Mouse (Mus musculus) liver, embryonic 15.5 days (tissue): Measurements from ENCODE around the gene Tat. TPM values are rescaled to one million over a fixed set of nuclear protein-coding genes. Genes with fewer than 3 reads are reported as not detected.

Experiments
- ATAC-seq: fragments of 200-750 bp; cut with Nextera tagmentation; 2 replicates; pipeline ENCODE4 v1.8.0; 2017; ENCODE audit warnings: moderate number of reproducible peaks, mild to moderate bottlenecking, moderate library complexity; ENCODE audit not compliant: insufficient read depth
- H3K27ac ChIP-seq: fragments of 300-500 bp; sonication (generic); replicated peaks from 2 replicates; pipeline ENCODE4 v1.5.1; 2015; ENCODE audit warnings: mild to moderate bottlenecking, inconsistent platforms
- H3K27me3 ChIP-seq: fragments of 300-500 bp; sonication (generic); 2 replicates; pipeline ENCODE4 v1.6.1; 2015; ENCODE audit warnings: mild to moderate bottlenecking, inconsistent platforms
- H3K36me3 ChIP-seq: fragments of 300-500 bp; sonication (generic); replicated peaks from 2 replicates; pipeline ENCODE4 v1.6.1; 2015; ENCODE audit warnings: moderate library complexity, mild to moderate bottlenecking, inconsistent platforms
- H3K4me1 ChIP-seq: fragments of 300-500 bp; sonication (generic); replicated peaks from 2 replicates; pipeline ENCODE4 v1.6.1; 2015; ENCODE audit warnings: inconsistent platforms
- H3K4me2 ChIP-seq: fragments of 300-500 bp; sonication (generic); 2 replicates; pipeline ENCODE4 v1.6.1; 2015; ENCODE audit warnings: moderate library complexity, mild to moderate bottlenecking, inconsistent platforms
- H3K4me3 ChIP-seq: fragments of 300-500 bp; sonication (generic); replicated peaks from 2 replicates; pipeline ENCODE4 v1.5.1; 2015; ENCODE audit warnings: mild to moderate bottlenecking, inconsistent platforms
- H3K9ac ChIP-seq: fragments of 300-500 bp; sonication (generic); 2 replicates; pipeline ENCODE4 v1.6.1; 2015; ENCODE audit warnings: moderate library complexity, mild to moderate bottlenecking, inconsistent platforms
- H3K9me3 ChIP-seq: fragments of 300-500 bp; sonication (generic); replicated peaks from 2 replicates; pipeline ENCODE4 v1.6.1; 2016; ENCODE audit warnings: inconsistent platforms
- WGBS: fragments of 180-500 bp; shearing (Covaris S2); methylation state at CpG from one replicate; pipeline ENCODE4 v1.1.7; 2015; ENCODE audit warnings: mixed read lengths; ENCODE audit not compliant: insufficient replicate concordance; 5-methylcytosine and 5-hydroxymethylcytosine counted together
- polyA plus RNA-seq: library from polyadenylated mRNA; unstranded; fragments of >200 nt; fragmentation: Nextera tagmentation; extraction: Ambion mirVana; gene quantifications from 2 replicates; pipeline ENCODE4 v1.2.1, GENCODE M21; 2015

Tat gene
- polyA plus RNA-seq, 1 experiment from 2014 or later: 0.25 TPM

GRCm38 (mm10) chr8:109983944-109984343, 6.3 kb upstream of the Tat start:
- H3K27ac ChIP-seq: no peak overlapping the region
- no peak overlapping the region for H3K4me2 ChIP-seq
- H3K27me3 ChIP-seq: no peaks in the 10 kb centered on the region
- H3K36me3 ChIP-seq: no peaks in the 10 kb centered on the region
- no peak overlapping the region for H3K9ac ChIP-seq
- no peaks in the 10 kb centered on the region for H3K9me3 ChIP-seq
- no peaks in the 10 kb centered on the region for H3K4me1 ChIP-seq
- H3K4me3 ChIP-seq: no peak overlapping the region
- ATAC-seq: no peak
- WGBS: 44% methylated on average over 5 of the region's 5 CpGs

GRCm38 (mm10) chr8:109986384-109986783, 3.9 kb upstream of the Tat start:
- 44% methylated on average over 7 of the region's 7 CpGs for WGBS
- Histone ChIP-seq H3K4me2 (no peak overlapping the region), H3K27me3 (no peaks in the 10 kb centered on the region), H3K27ac (no peak overlapping the region), H3K4me3 (no peak overlapping the region), H3K9ac (no peak overlapping the region), H3K9me3 (no peaks in the 10 kb centered on the region), H3K36me3 (no peaks in the 10 kb centered on the region), H3K4me1 (no peaks in the 10 kb centered on the region)
- no peak for ATAC-seq

GRCm38 (mm10) chr8:109987776-109988175, 2.5 kb upstream of the Tat start:
- H3K4me1 ChIP-seq: no peaks in the 10 kb centered on the region
- H3K4me3 ChIP-seq: no peak overlapping the region
- H3K9ac ChIP-seq: no peak overlapping the region
- H3K36me3 ChIP-seq: no peaks in the 10 kb centered on the region
- no peaks in the 10 kb centered on the region for H3K27me3 ChIP-seq
- no peaks in the 10 kb centered on the region for H3K9me3 ChIP-seq
- H3K27ac ChIP-seq: no peak overlapping the region
- H3K4me2 ChIP-seq: no peak overlapping the region
- WGBS: 63% methylated on average over 7 of the region's 7 CpGs
- ATAC-seq: no peak

- Histone ChIP-seq H3K36me3 (no peaks in the 10 kb centered on the region), H3K4me2 (no peak overlapping the region), H3K4me1 (no peaks in the 10 kb centered on the region), H3K9ac (no peak overlapping the region), H3K4me3 (no peak overlapping the region), H3K27ac (no peak overlapping the region), H3K27me3 (no peaks in the 10 kb centered on the region), H3K9me3 (no peaks in the 10 kb centered on the region)
- 72% methylated on average over 8 of the region's 8 CpGs for WGBS
- no peak for ATAC-seq
Measured at GRCm38 (mm10) chr8:109989151-109989550, 1.1 kb upstream of the Tat start.

GRCm38 (mm10) chr8:109992166-109992565, 1.9 kb downstream of the Tat start:
- ATAC-seq: no peak
- no peak overlapping the region for H3K4me3 ChIP-seq
- H3K4me2 ChIP-seq: no peak overlapping the region
- H3K27ac ChIP-seq: no peak overlapping the region
- H3K9me3 ChIP-seq: no peaks in the 10 kb centered on the region
- H3K4me1 ChIP-seq: no peaks in the 10 kb centered on the region
- H3K9ac ChIP-seq: no peak overlapping the region
- H3K27me3 ChIP-seq: no peaks in the 10 kb centered on the region
- no peaks in the 10 kb centered on the region for H3K36me3 ChIP-seq
- 60% methylated on average over 5 of the region's 5 CpGs for WGBS

- H3K4me3 ChIP-seq: no peak overlapping the region
- ATAC-seq: no peak
- H3K4me1 ChIP-seq: no peaks in the 10 kb centered on the region
- H3K4me2 ChIP-seq: no peak overlapping the region
- no peaks in the 10 kb centered on the region for H3K27me3 ChIP-seq
- H3K9ac ChIP-seq: no peak overlapping the region
- H3K9me3 ChIP-seq: no peaks in the 10 kb centered on the region
- no peak overlapping the region for H3K27ac ChIP-seq
- no peaks in the 10 kb centered on the region for H3K36me3 ChIP-seq
- WGBS: 59% methylated on average over 1 of the region's 1 CpGs
Measured at GRCm38 (mm10) chr8:109992951-109993350, 2.7 kb downstream of the Tat start.

GRCm38 (mm10) chr8:109997381-109997780, 7.1 kb downstream of the Tat start:
- H3K9ac ChIP-seq: no peak overlapping the region
- no peak for ATAC-seq
- no peak overlapping the region for H3K4me3 ChIP-seq
- no peaks in the 10 kb centered on the region for H3K4me1 ChIP-seq
- H3K27me3 ChIP-seq: no peaks in the 10 kb centered on the region
- 73% methylated on average over 9 of the region's 9 CpGs for WGBS
- no peak overlapping the region for H3K27ac ChIP-seq
- H3K36me3 ChIP-seq: no peaks in the 10 kb centered on the region
- H3K9me3 ChIP-seq: no peaks in the 10 kb centered on the region
- H3K4me2 ChIP-seq: no peak overlapping the region

GRCm38 (mm10) chr8:109998066-109998465, 7.8 kb downstream of the Tat start:
- Histone ChIP-seq H3K9ac (no peak overlapping the region), H3K4me3 (no peak overlapping the region), H3K4me1 (no peaks in the 10 kb centered on the region), H3K36me3 (no peaks in the 10 kb centered on the region), H3K9me3 (no peaks in the 10 kb centered on the region), H3K27me3 (no peaks in the 10 kb centered on the region), H3K27ac (no peak overlapping the region), H3K4me2 (no peak overlapping the region)
- 67% methylated on average over 7 of the region's 7 CpGs for WGBS
- ATAC-seq: no peak

- Histone ChIP-seq H3K9me3 (no peaks in the 10 kb centered on the region), H3K4me2 (no peak overlapping the region), H3K36me3 (no peaks in the 10 kb centered on the region), H3K27me3 (no peaks in the 10 kb centered on the region), H3K9ac (no peak overlapping the region), H3K27ac (no peak overlapping the region), H3K4me3 (no peak overlapping the region), H3K4me1 (no peaks in the 10 kb centered on the region)
- 51% methylated on average over 10 of the region's 10 CpGs for WGBS
- no peak for ATAC-seq
Measured at GRCm38 (mm10) chr8:109999974-110000373, 9.7 kb downstream of the Tat start.

- no peak for ATAC-seq
- Histone ChIP-seq H3K27ac (no peak overlapping the region), H3K27me3 (no peaks in the 10 kb centered on the region), H3K4me1 (no peaks in the 10 kb centered on the region), H3K9ac (no peak overlapping the region), H3K9me3 (no peaks in the 10 kb centered on the region), H3K4me2 (no peak overlapping the region), H3K36me3 (no peaks in the 10 kb centered on the region), H3K4me3 (no peak overlapping the region)
- WGBS: 29% methylated on average over 9 of the region's 9 CpGs
Measured at GRCm38 (mm10) chr8:110002953-110003352, 12.7 kb downstream of the Tat start.

GRCm38 (mm10) chr8:110004300-110004699, 14.1 kb downstream of the Tat start:
- H3K27ac ChIP-seq: no peak overlapping the region
- H3K9me3 ChIP-seq: no peaks in the 10 kb centered on the region
- H3K4me2 ChIP-seq: no peak overlapping the region
- H3K4me1 ChIP-seq: no peaks in the 10 kb centered on the region
- no peaks in the 10 kb centered on the region for H3K27me3 ChIP-seq
- H3K9ac ChIP-seq: no peak overlapping the region
- no peak overlapping the region for H3K4me3 ChIP-seq
- no peaks in the 10 kb centered on the region for H3K36me3 ChIP-seq
- 55% methylated on average over 5 of the region's 5 CpGs for WGBS
- no peak for ATAC-seq

GRCm38 (mm10) chr8:110006312-110007023, 16.2 kb downstream of the Tat start:
- H3K4me1 ChIP-seq: no peaks in the 10 kb centered on the region
- no peaks in the 10 kb centered on the region for H3K27me3 ChIP-seq
- no peak overlapping the region for H3K4me3 ChIP-seq
- no peak for ATAC-seq
- no peaks in the 10 kb centered on the region for H3K36me3 ChIP-seq
- H3K9ac ChIP-seq: no peak overlapping the region
- H3K4me2 ChIP-seq: no peak overlapping the region
- H3K27ac ChIP-seq: no peak overlapping the region
- 60% methylated on average over 17 of the region's 17 CpGs for WGBS
- H3K9me3 ChIP-seq: no peaks in the 10 kb centered on the region
